Mouse (Mus musculus) spleen, postnatal 4 days (tissue): ENCODE data around the gene Apol6.
"Not testable (repeated sequence)": the region's sequence is repeated elsewhere in the genome, so short reads cannot be mapped to it uniquely, and the experiment has no call there.

Source experiments
- DNase-seq, 2 experiments: peaks; one replicate each; pipeline ENCODE4 v3.0.0; 2022; ENCODE audit warnings: low spot score in 2 of 2

Gene Apol6

GRCm38 (mm10) chr15:77031271-77031670, 13.3 kb upstream of the Apol6 start:
- no peak for DNase-seq

- no peak for DNase-seq
These were observed 10.0 kb upstream of the Apol6 start for GRCm38 (mm10) chr15:77034526-77034925.

GRCm38 (mm10) chr15:77035643-77036042, 8.9 kb upstream of the Apol6 start:
- no peak for DNase-seq

GRCm38 (mm10) chr15:77036320-77036988, 8.1 kb upstream of the Apol6 start:
- DNase-seq = no peak

GRCm38 (mm10) chr15:77036989-77037277, 7.6 kb upstream of the Apol6 start:
- no peak for DNase-seq

GRCm38 (mm10) chr15:77037278-77038161, 7.0 kb upstream of the Apol6 start:
- no peak for DNase-seq

- DNase-seq = no peak
These were observed 5.3 kb upstream of the Apol6 start for GRCm38 (mm10) chr15:77039211-77039700.

GRCm38 (mm10) chr15:77040784-77041183, 3.7 kb upstream of the Apol6 start:
- no peak for DNase-seq

- DNase-seq = no peak
These were observed 1.1 kb downstream of the Apol6 start for GRCm38 (mm10) chr15:77045609-77046008.

- no peak for DNase-seq
These were observed 6.0 kb downstream of the Apol6 start, which contains the start of gene Mb for GRCm38 (mm10) chr15:77050570-77050969. Mb (minus strand) TSS chr15:77050670.

- no peak for DNase-seq
These were observed 7.6 kb downstream of the Apol6 start for GRCm38 (mm10) chr15:77052176-77052575.

- no peak for DNase-seq
These were observed 8.5 kb downstream of the Apol6 start for GRCm38 (mm10) chr15:77053021-77053420.

- no peak for DNase-seq
These were observed 10.2 kb downstream of the Apol6 start for GRCm38 (mm10) chr15:77054611-77055175.

- DNase-seq = no peak
These were observed 11.7 kb downstream of the Apol6 start for GRCm38 (mm10) chr15:77056001-77056790.

GRCm38 (mm10) chr15:77056791-77057051, 12.2 kb downstream of the Apol6 start:
- no peak for DNase-seq

GRCm38 (mm10) chr15:77058566-77058965, 14.0 kb downstream of the Apol6 start:
- DNase-seq = no peak

- not testable (repeated sequence) for DNase-seq
These were observed 14.9 kb downstream of the Apol6 start for GRCm38 (mm10) chr15:77059416-77059815.

GRCm38 (mm10) chr15:77062746-77063145, 18.2 kb downstream of the Apol6 start:
- DNase-seq = no peak

GRCm38 (mm10) chr15:77065259-77065852, 20.8 kb downstream of the Apol6 start:
- no peak for DNase-seq

GRCm38 (mm10) chr15:77066233-77066632, 21.7 kb downstream of the Apol6 start:
- DNase-seq = no peak

GRCm38 (mm10) chr15:77068439-77068861, 23.9 kb downstream of the Apol6 start:
- no peak for DNase-seq

GRCm38 (mm10) chr15:77069019-77069418, 24.5 kb downstream of the Apol6 start:
- DNase-seq = no peak
